Mouse (Mus musculus): Measurements from ENCODE around the gene Pdzd2. TPM values are rescaled to one million over a fixed set of nuclear protein-coding genes. Genes with fewer than 3 reads are reported as not detected.

The Pdzd2 gene
- polyA plus RNA-seq, 1 experiment: 1.7 TPM

GRCm38 (mm10) chr15:12468625-12469024 lies 271.1 kb downstream of the Pdzd2 start:
- H3K4me1 ChIP-seq (ENCODE audit: control insufficient read depth, insufficient read depth, insufficient read length): no peaks in the 10 kb centered on the region
- no peaks in the 10 kb centered on the region for H3K27me3 ChIP-seq (ENCODE audit: control insufficient read depth, insufficient read depth, low read length)
- H3K4me3 ChIP-seq (ENCODE audit: extremely low read depth, insufficient read depth, insufficient read length): no peak overlapping the region
- 88% methylated on average over 5 of the region's 5 CpGs for WGBS
- no peak for DNase-seq (ENCODE audit: low read depth in 1 of 2, low spot score in 2 of 2)
- no peak for TF ChIP-seq CTCF (IDR thresholded peaks at IDR 0.05; ENCODE audit: extremely low read depth, insufficient read depth, insufficient read length, insufficient replicate concordance)
- TF ChIP-seq POLR2A (IDR thresholded peaks at IDR 0.05; ENCODE audit: low read depth, low read length): no peak
- H3K27ac ChIP-seq (ENCODE audit: insufficient read depth, low read length): no peak overlapping the region
- no peaks in the 10 kb centered on the region for H3K36me3 ChIP-seq (ENCODE audit: control insufficient read depth, insufficient read depth, low read length)

GRCm38 (mm10) chr15:12465748-12466147 lies 274.0 kb downstream of the Pdzd2 start:
- no peaks in the 10 kb centered on the region for H3K36me3 ChIP-seq (ENCODE audit: control insufficient read depth, insufficient read depth, low read length)
- TF ChIP-seq CTCF (IDR thresholded peaks at IDR 0.05; ENCODE audit: extremely low read depth, insufficient read depth, insufficient read length, insufficient replicate concordance) (no peak), POLR2A (IDR thresholded peaks at IDR 0.05; ENCODE audit: low read depth, low read length) (no peak)
- WGBS: 77% methylated on average over 8 of the region's 8 CpGs
- H3K27me3 ChIP-seq (ENCODE audit: control insufficient read depth, insufficient read depth, low read length): no peaks in the 10 kb centered on the region
- no peaks in the 10 kb centered on the region for H3K4me1 ChIP-seq (ENCODE audit: control insufficient read depth, insufficient read depth, insufficient read length)
- H3K4me3 ChIP-seq (ENCODE audit: extremely low read depth, insufficient read depth, insufficient read length): no peak overlapping the region
- no peak for DNase-seq (ENCODE audit: low read depth in 1 of 2, low spot score in 2 of 2)
- H3K27ac ChIP-seq (ENCODE audit: insufficient read depth, low read length): no peak overlapping the region

- 80% methylated on average over 7 of the region's 7 CpGs for WGBS
- no peak for DNase-seq (ENCODE audit: low read depth in 1 of 2, low spot score in 2 of 2)
- H3K27me3 ChIP-seq (ENCODE audit: control insufficient read depth, insufficient read depth, low read length): no peaks in the 10 kb centered on the region
- no peak overlapping the region for H3K4me3 ChIP-seq (ENCODE audit: extremely low read depth, insufficient read depth, insufficient read length)
- no peaks in the 10 kb centered on the region for H3K36me3 ChIP-seq (ENCODE audit: control insufficient read depth, insufficient read depth, low read length)
- H3K4me1 ChIP-seq (ENCODE audit: control insufficient read depth, insufficient read depth, insufficient read length): no peaks in the 10 kb centered on the region
- TF ChIP-seq CTCF (IDR thresholded peaks at IDR 0.05; ENCODE audit: extremely low read depth, insufficient read depth, insufficient read length, insufficient replicate concordance) (no peak), POLR2A (IDR thresholded peaks at IDR 0.05; ENCODE audit: low read depth, low read length) (no peak)
- H3K27ac ChIP-seq (ENCODE audit: insufficient read depth, low read length): no peak overlapping the region
These were observed 282.9 kb downstream of the Pdzd2 start for GRCm38 (mm10) chr15:12456808-12457207.

- DNase-seq (ENCODE audit: low read depth in 1 of 2, low spot score in 2 of 2): no peak
- no peaks in the 10 kb centered on the region for H3K36me3 ChIP-seq (ENCODE audit: control insufficient read depth, insufficient read depth, low read length)
- no peaks in the 10 kb centered on the region for H3K27me3 ChIP-seq (ENCODE audit: control insufficient read depth, insufficient read depth, low read length)
- 88% methylated on average over 2 of the region's 2 CpGs for WGBS
- no peak overlapping the region for H3K4me3 ChIP-seq (ENCODE audit: extremely low read depth, insufficient read depth, insufficient read length)
- TF ChIP-seq CTCF (IDR thresholded peaks at IDR 0.05; ENCODE audit: extremely low read depth, insufficient read depth, insufficient read length, insufficient replicate concordance) (no peak), POLR2A (IDR thresholded peaks at IDR 0.05; ENCODE audit: low read depth, low read length) (no peak)
- no peaks in the 10 kb centered on the region for H3K4me1 ChIP-seq (ENCODE audit: control insufficient read depth, insufficient read depth, insufficient read length)
- H3K27ac ChIP-seq (ENCODE audit: insufficient read depth, low read length): no peak overlapping the region
These were observed 286.4 kb downstream of the Pdzd2 start for GRCm38 (mm10) chr15:12453343-12453742.

- no peak overlapping the region for H3K27ac ChIP-seq (ENCODE audit: insufficient read depth, low read length)
- no peak overlapping the region for H3K4me3 ChIP-seq (ENCODE audit: extremely low read depth, insufficient read depth, insufficient read length)
- H3K36me3 ChIP-seq (ENCODE audit: control insufficient read depth, insufficient read depth, low read length): no peaks in the 10 kb centered on the region
- no peak for DNase-seq (ENCODE audit: low read depth in 1 of 2, low spot score in 2 of 2)
- H3K4me1 ChIP-seq (ENCODE audit: control insufficient read depth, insufficient read depth, insufficient read length): no peaks in the 10 kb centered on the region; the same call in 1 of the 2 replicates
- no peaks in the 10 kb centered on the region for H3K27me3 ChIP-seq (ENCODE audit: control insufficient read depth, insufficient read depth, low read length)
- TF ChIP-seq POLR2A (IDR thresholded peaks at IDR 0.05; ENCODE audit: low read depth, low read length): no peak
- no peak for TF ChIP-seq CTCF (IDR thresholded peaks at IDR 0.05; ENCODE audit: extremely low read depth, insufficient read depth, insufficient read length, insufficient replicate concordance)
- 91% methylated on average over 6 of the region's 6 CpGs for WGBS
These were observed 287.4 kb downstream of the Pdzd2 start for GRCm38 (mm10) chr15:12452141-12452995.

- no peak for DNase-seq (ENCODE audit: low read depth in 1 of 2, low spot score in 2 of 2)
- 89% methylated on average over 4 of the region's 4 CpGs for WGBS
These were observed 288.3 kb downstream of the Pdzd2 start for GRCm38 (mm10) chr15:12451448-12451847.

GRCm38 (mm10) chr15:12450790-12451189 lies 288.9 kb downstream of the Pdzd2 start:
- Histone ChIP-seq H3K36me3 (ENCODE audit: control insufficient read depth, insufficient read depth, low read length) (no peaks in the 10 kb centered on the region), H3K4me3 (ENCODE audit: extremely low read depth, insufficient read depth, insufficient read length) (no peak overlapping the region), H3K4me1 (ENCODE audit: control insufficient read depth, insufficient read depth, insufficient read length) (no peaks in the 10 kb centered on the region; the same call in 1 of the 2 replicates), H3K27ac (ENCODE audit: insufficient read depth, low read length) (no peak overlapping the region), H3K27me3 (ENCODE audit: control insufficient read depth, insufficient read depth, low read length) (no peaks in the 10 kb centered on the region)
- DNase-seq (ENCODE audit: low read depth in 1 of 2, low spot score in 2 of 2): no peak
- no peak for TF ChIP-seq CTCF (IDR thresholded peaks at IDR 0.05; ENCODE audit: extremely low read depth, insufficient read depth, insufficient read length, insufficient replicate concordance)
- TF ChIP-seq POLR2A (IDR thresholded peaks at IDR 0.05; ENCODE audit: low read depth, low read length): no peak
- WGBS: 96% methylated on average over 6 of the region's 6 CpGs

More at GRCm38 (mm10) chr15:12451448-12451847, 288.3 kb downstream of the Pdzd2 start:
- no peak for TF ChIP-seq CTCF (IDR thresholded peaks at IDR 0.05; ENCODE audit: extremely low read depth, insufficient read depth, insufficient read length, insufficient replicate concordance)
- TF ChIP-seq POLR2A (IDR thresholded peaks at IDR 0.05; ENCODE audit: low read depth, low read length): no peak
- H3K4me3 ChIP-seq (ENCODE audit: extremely low read depth, insufficient read depth, insufficient read length): no peak overlapping the region
- H3K27me3 ChIP-seq (ENCODE audit: control insufficient read depth, insufficient read depth, low read length): no peaks in the 10 kb centered on the region
- H3K4me1 ChIP-seq (ENCODE audit: control insufficient read depth, insufficient read depth, insufficient read length): no peaks in the 10 kb centered on the region; the same call in 1 of the 2 replicates
- no peak overlapping the region for H3K27ac ChIP-seq (ENCODE audit: insufficient read depth, low read length)
- H3K36me3 ChIP-seq (ENCODE audit: control insufficient read depth, insufficient read depth, low read length): no peaks in the 10 kb centered on the region

Data from spleen, adult 2 months (tissue).